Mouse (Mus musculus) stomach, embryonic 14.5 days (tissue): ENCODE data around the gene Pard3b. TPM values are rescaled to one million over a fixed set of nuclear protein-coding genes. Genes with fewer than 3 reads are reported as not detected.

ENCODE experiments used
- ATAC-seq: fragments of 200-750 bp; cut with Nextera tagmentation; 2 replicates; pipeline ENCODE4 v1.8.0; 2017; ENCODE audit warnings: low read depth, moderate TSS enrichment; ENCODE audit not compliant: insufficient number of reproducible peaks, insufficient read depth, low FRiP score
- H3K27ac ChIP-seq: fragments of 300-500 bp; sonication (generic); 2 replicates; pipeline ENCODE4 v1.5.1; 2014; ENCODE audit warnings: mild to moderate bottlenecking, low read length, moderate library complexity, mixed read lengths
- H3K27me3 ChIP-seq: fragments of 300-500 bp; sonication (generic); 2 replicates; pipeline ENCODE4 v1.6.1; 2014; ENCODE audit warnings: low read length, control low read depth, mixed read lengths; ENCODE audit not compliant: control insufficient read depth, insufficient read depth
- H3K36me3 ChIP-seq: fragments of 300-500 bp; sonication (generic); 2 replicates; pipeline ENCODE4 v1.6.1; 2014; ENCODE audit warnings: mild to moderate bottlenecking, control low read depth, low read length, moderate library complexity, mixed read lengths; ENCODE audit not compliant: control insufficient read depth, insufficient read depth
- H3K4me1 ChIP-seq: fragments of 300-500 bp; sonication (generic); 2 replicates; pipeline ENCODE4 v1.6.1; 2014; ENCODE audit warnings: low read length, control low read depth, mixed read lengths; ENCODE audit not compliant: control insufficient read depth, insufficient read depth
- H3K4me2 ChIP-seq: fragments of 300-500 bp; sonication (generic); replicated peaks from 2 replicates; pipeline ENCODE4 v1.6.1; 2014; ENCODE audit warnings: low read depth, low read length, control low read depth
- H3K4me3 ChIP-seq: fragments of 300-500 bp; sonication (generic); 2 replicates; pipeline ENCODE4 v1.5.1; 2014; ENCODE audit warnings: low read depth, low read length, control low read depth
- H3K9ac ChIP-seq: fragments of 300-500 bp; sonication (generic); replicated peaks from 2 replicates; pipeline ENCODE4 v1.6.1; 2014; ENCODE audit warnings: low read depth, mild to moderate bottlenecking, control low read depth, low read length, moderate library complexity, mixed read lengths
- H3K9me3 ChIP-seq: fragments of 300-500 bp; sonication (generic); 2 replicates; pipeline ENCODE4 v1.6.1; 2016; ENCODE audit warnings: low read depth, low read length, control low read depth; ENCODE audit not compliant: control insufficient read depth
- WGBS: fragments of 180-500 bp; shearing (Covaris S2); extraction: QIAGEN DNeasy Blood & Tissue Kit; methylation state at CpG from one replicate; pipeline ENCODE4 v1.1.7; 2014; 5-methylcytosine and 5-hydroxymethylcytosine counted together
- polyA plus RNA-seq: library from polyadenylated mRNA; unstranded; fragments of >200 nt; fragmentation: Nextera tagmentation; extraction: Ambion mirVana; gene quantifications from 2 replicates; pipeline ENCODE4 v1.2.1, GENCODE M21; 2014

Pard3b gene
- polyA plus RNA-seq, 1 experiment from 2014 or later, result 36.3 TPM

DNA sequence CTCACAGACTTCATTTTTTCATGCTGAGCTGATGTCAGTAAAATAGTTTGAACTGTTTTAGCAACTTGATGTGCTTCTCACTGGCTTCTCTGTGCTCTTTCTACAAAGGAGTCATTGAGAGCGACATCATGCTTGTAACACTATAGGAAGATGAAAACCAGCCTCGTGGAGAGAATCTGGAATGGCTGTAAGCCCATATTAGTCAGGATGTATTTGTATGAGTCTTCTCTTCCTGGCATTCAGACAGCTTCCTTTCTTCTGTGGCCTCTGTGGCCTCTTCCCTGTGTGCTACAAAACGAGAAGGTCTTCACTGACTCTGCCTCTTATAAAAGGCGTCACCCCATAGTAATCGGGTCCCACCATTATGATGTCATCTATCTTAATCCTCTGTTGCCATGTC, 212.6 kb downstream of the Pard3b start:
- Histone ChIP-seq H3K4me2 (no peak overlapping the region), H3K27me3 (no peaks in the 10 kb centered on the region), H3K4me1 (no peaks in the 10 kb centered on the region), H3K9ac (no peak overlapping the region), H3K36me3 (no peaks in the 10 kb centered on the region), H3K9me3 (no peaks in the 10 kb centered on the region), H3K4me3 (no peak overlapping the region), H3K27ac (no peak overlapping the region)
- WGBS, result 60% methylated on average over 5 of the region's 5 CpGs
- ATAC-seq, result no peak

DNA sequence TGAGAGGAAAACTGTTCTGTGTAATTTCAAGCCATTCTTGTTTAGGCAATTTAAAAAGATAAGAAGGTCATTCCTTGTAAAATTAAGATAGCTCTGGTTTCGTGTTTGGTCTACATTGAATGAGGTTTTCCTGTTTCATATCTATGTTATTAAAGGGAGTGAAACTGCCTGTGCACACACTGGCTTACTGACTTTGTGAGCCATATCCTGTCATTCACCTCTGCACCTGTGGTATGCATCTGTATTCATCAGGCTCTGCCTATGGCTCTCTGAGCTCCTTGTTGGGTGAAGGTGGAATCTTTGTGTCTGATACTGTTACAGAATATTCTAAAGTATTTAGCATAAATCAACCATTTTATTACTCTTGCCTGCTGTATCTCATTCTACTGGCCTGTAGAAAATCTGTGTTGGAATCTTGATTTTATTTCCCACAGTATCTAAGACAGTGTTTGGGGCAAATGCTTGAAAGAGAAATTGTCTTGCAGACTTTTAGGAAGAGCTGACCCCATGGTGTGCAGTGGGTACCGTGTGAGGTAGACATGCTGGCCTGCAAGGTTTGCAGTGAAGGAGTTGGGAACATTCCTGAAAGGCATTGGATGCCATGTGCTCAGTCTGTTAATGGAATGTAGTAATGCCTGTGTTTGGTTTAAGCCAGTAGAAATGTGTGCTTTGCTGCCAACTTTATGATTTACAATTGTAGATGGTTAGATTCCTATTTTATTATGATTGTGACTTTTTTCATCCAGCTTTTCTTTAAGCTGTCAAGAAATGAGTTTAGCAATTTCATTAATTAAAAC, 228.9 kb downstream of the Pard3b start:
- no peaks in the 10 kb centered on the region for H3K36me3 ChIP-seq
- ATAC-seq, result 0 out of 2 replicates have a peak, but pooled peaks have one; percentile 56
- no peaks in the 10 kb centered on the region for H3K27me3 ChIP-seq
- peaks cover 4% of the 10 kb centered on the region; the same call in 1 of the 2 replicates for H3K4me1 ChIP-seq
- H3K27ac ChIP-seq, result peak overlapping the region; percentile 49; the same call in 1 of the 2 replicates
- 34% methylated on average over 2 of the region's 2 CpGs for WGBS
- H3K4me3 ChIP-seq, result no peak overlapping the region
- no peak overlapping the region for H3K4me2 ChIP-seq
- no peaks in the 10 kb centered on the region for H3K9me3 ChIP-seq
- H3K9ac ChIP-seq, result no peak overlapping the region

DNA sequence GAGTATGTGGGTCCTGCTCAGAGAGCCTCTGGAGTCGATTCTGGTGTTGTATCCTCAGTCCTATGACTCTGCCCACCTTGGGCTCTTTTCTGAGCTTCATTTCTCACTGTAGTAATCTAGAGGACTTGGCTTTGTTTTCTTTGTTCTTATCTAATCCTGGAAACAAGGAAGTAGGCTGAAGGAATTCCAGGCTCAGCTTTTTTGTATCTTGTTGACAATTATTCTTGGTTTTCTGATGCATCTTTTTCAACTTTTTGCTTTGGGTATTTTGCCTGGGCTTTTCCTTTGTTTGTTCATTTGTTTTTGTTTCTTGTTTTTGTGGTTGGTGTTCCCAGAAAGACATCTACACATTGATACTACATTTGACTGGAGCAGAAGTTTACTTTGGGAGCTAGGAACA, 236.3 kb downstream of the Pard3b start:
- 62% methylated on average over 1 of the region's 1 CpGs for WGBS
- H3K4me3 ChIP-seq, result no peak overlapping the region
- H3K36me3 ChIP-seq, result no peaks in the 10 kb centered on the region
- no peak overlapping the region for H3K4me2 ChIP-seq
- no peak overlapping the region for H3K27ac ChIP-seq
- no peak for ATAC-seq
- H3K4me1 ChIP-seq, result no peaks in the 10 kb centered on the region
- no peak overlapping the region for H3K9ac ChIP-seq
- no peaks in the 10 kb centered on the region for H3K9me3 ChIP-seq
- no peaks in the 10 kb centered on the region for H3K27me3 ChIP-seq

DNA sequence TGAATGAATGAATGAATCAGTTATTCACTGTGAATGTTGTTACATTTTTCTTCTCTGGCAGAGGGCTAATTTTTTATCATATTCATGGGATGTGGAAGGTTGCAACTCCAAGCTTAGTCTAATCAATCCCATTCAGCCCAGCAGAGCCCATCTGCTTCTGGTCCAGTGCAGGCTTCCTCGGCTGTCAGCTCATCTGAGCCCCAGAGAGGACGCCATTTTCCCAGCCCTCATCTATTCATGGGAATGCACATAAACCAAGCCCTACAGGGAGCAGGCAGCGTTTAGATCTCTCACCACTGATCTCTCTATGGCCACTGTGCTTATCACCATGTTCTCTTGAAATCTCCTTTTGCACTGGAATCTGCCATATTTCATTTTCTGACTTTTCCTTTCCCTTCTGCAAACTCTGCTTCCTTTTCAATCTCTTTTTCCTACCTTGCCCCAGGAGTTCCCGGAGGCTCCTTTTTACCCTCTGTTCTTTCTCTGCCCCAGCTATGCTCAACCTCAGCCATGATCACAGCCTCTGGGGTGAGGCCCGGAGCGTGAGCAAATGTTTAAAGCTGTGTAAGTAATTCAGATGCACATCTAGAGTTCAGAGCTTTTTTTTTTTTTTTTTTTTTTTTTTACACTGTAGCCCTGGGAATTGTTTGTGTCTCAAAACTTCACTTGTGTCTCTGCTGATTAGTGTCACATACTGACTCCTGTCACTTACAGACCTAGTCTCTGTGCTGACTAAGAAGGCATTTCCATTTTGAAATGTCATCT, 241.3 kb downstream of the Pard3b start:
- no peaks in the 10 kb centered on the region for H3K9me3 ChIP-seq
- H3K27me3 ChIP-seq, result no peaks in the 10 kb centered on the region
- no peaks in the 10 kb centered on the region for H3K4me1 ChIP-seq
- no peak overlapping the region for H3K4me3 ChIP-seq
- ATAC-seq, result no peak
- H3K27ac ChIP-seq, result no peak overlapping the region
- 78% methylated on average over 6 of the region's 6 CpGs for WGBS
- no peaks in the 10 kb centered on the region for H3K36me3 ChIP-seq
- H3K9ac ChIP-seq, result no peak overlapping the region
- H3K4me2 ChIP-seq, result no peak overlapping the region

DNA sequence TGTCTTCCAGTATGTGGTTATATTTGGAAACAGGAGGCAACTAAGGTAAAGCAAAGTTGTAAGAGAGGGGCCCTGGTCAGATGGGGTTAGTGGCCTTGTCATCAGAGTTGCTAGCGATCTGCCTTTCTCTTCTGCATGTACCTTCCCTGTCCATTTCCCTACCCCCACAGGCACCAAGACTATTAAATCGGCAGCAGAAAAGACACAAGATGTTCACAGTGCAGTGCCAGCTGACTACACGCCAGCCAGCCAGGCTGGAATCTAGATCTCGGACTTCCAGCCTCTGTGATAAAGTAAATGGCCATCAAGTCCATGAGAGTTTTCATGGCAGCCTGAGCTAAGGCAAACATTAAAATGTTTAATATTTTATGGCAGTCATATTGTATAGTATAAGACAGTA, 257.4 kb downstream of the Pard3b start:
- ATAC-seq, result no peak
- WGBS, result 82% methylated on average over 4 of the region's 4 CpGs
- Histone ChIP-seq H3K4me3 (no peak overlapping the region), H3K4me2 (no peak overlapping the region), H3K27ac (no peak overlapping the region), H3K27me3 (no peaks in the 10 kb centered on the region), H3K9me3 (no peaks in the 10 kb centered on the region), H3K4me1 (no peaks in the 10 kb centered on the region), H3K9ac (no peak overlapping the region), H3K36me3 (no peaks in the 10 kb centered on the region)

DNA sequence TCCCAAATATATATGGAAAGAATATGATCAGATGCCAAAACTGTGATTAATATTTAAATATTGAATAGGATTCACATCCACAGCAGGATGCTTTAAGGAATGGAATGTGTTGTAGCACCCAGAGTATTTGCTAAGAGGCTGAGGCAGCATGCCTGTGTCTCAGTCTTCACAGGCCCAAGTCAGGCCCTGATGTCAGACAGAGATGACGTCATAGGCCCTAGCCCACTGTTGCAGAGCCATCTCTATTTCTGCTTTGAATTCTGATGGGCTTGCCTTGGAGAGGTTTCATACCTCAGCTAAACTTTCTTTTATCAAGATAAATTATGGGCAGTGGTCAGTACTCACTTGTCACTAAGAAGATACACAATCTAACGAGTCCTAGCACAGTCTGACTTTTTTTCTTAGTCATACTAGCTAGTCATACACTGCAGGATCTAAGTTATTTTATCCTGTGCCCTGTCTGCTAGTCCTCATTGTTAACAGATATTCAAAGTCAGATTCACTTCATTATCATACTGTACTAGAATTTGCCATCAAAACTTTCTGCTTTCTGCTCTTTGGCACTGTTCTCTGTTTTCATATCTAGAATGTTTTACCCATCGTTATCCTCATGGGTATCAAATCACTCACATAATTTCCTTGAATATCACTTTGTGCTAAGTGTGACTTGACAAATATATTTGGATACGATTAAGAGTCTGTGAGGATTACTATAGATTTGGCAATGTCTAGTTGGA, 264.8 kb downstream of the Pard3b start:
- ATAC-seq, result no peak
- H3K4me3 ChIP-seq, result no peak overlapping the region
- H3K27me3 ChIP-seq, result no peaks in the 10 kb centered on the region
- H3K27ac ChIP-seq, result no peak overlapping the region
- H3K9ac ChIP-seq, result no peak overlapping the region
- H3K4me1 ChIP-seq, result no peaks in the 10 kb centered on the region
- WGBS, result 65% methylated on average over 4 of the region's 4 CpGs
- no peak overlapping the region for H3K4me2 ChIP-seq
- no peaks in the 10 kb centered on the region for H3K9me3 ChIP-seq
- no peaks in the 10 kb centered on the region for H3K36me3 ChIP-seq

DNA sequence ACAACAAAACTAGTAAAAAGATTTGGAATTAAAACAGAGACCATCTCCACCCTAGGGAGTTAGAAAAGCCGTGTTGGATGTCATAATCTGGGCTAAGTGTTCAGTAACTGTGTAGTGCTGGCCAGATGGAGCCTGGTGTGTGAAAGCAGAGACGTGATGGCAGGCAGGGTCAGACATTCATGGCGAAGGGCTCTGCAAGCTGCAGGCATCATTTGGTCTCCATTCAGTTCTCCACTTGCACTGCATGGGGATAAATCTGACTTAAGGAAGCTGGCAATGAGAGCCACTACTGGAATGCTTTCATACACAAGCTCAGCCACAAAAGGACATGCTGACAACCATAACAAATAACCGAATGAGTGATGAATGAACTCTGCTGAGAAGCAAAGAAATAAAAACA, 265.4 kb downstream of the Pard3b start:
- H3K9me3 ChIP-seq, result no peaks in the 10 kb centered on the region
- no peak overlapping the region for H3K4me2 ChIP-seq
- no peaks in the 10 kb centered on the region for H3K36me3 ChIP-seq
- no peak overlapping the region for H3K9ac ChIP-seq
- no peak for ATAC-seq
- H3K27me3 ChIP-seq, result no peaks in the 10 kb centered on the region
- H3K27ac ChIP-seq, result no peak overlapping the region
- H3K4me3 ChIP-seq, result no peak overlapping the region
- no peaks in the 10 kb centered on the region for H3K4me1 ChIP-seq
- 53% methylated on average over 4 of the region's 4 CpGs for WGBS

DNA sequence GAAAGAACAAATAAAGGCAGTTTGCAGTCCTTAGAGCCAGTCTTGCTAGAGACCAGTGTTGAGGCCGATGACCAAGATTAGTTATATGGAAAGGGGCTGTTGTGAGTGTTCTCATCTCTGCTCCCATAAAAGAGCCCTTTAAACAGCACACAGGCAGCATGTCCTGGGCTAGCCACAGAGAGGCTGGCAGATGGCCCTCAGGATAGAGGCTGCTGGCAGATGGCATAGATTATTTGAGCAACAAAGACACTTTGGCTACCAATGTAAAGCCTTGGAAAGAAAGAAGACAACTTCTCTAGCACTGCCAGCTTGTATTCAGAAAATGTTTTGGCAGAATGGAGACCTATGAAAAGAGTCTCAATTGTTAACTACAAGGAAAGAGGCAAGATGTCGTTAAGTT, 274.3 kb downstream of the Pard3b start:
- WGBS, result 69% methylated on average over 2 of the region's 2 CpGs

More for the DNA sequence above, 274.3 kb downstream of the Pard3b start:
- no peak overlapping the region for H3K27ac ChIP-seq
- no peaks in the 10 kb centered on the region for H3K4me1 ChIP-seq
- H3K9me3 ChIP-seq, result no peaks in the 10 kb centered on the region
- H3K36me3 ChIP-seq, result no peaks in the 10 kb centered on the region
- H3K9ac ChIP-seq, result no peak overlapping the region
- no peak overlapping the region for H3K4me2 ChIP-seq
- no peak for ATAC-seq
- H3K4me3 ChIP-seq, result no peak overlapping the region
- H3K27me3 ChIP-seq, result no peaks in the 10 kb centered on the region
